Mouse (Mus musculus) erythroblast, adult 5-6 weeks (primary cell): Measurements from ENCODE around the gene Fam173b. TPM values are rescaled to one million over a fixed set of nuclear protein-coding genes. Genes with fewer than 3 reads are reported as not detected.

Experiments used
- ATAC-seq: replicated peaks from 2 replicates; pipeline ENCODE4 v1.8.0; 2016; ENCODE audit warnings: moderate number of reproducible peaks, mild to moderate bottlenecking, moderate TSS enrichment, inconsistent platforms; ENCODE audit not compliant: poor library complexity, low FRiP score, severe bottlenecking
- total RNA-seq, 2 experiments: library from RNA; stranded (forward) in 1 of 2; stranded (reverse) in 1 of 2; fragments of 150-400 nt in 1 of 2; fragments of 200-764, 138-1000 nt in 1 of 2; gene quantifications; 2 replicates each; pipeline versions ENCODE4 v1.2.3 to v1.2.4; 2015 to 2017; ENCODE audit warnings: low replicate concordance in 2 of 2

Fam173b gene
- total RNA-seq, 2 experiments from 2014 or later, result 2.1 to 6.5 TPM

DNA sequence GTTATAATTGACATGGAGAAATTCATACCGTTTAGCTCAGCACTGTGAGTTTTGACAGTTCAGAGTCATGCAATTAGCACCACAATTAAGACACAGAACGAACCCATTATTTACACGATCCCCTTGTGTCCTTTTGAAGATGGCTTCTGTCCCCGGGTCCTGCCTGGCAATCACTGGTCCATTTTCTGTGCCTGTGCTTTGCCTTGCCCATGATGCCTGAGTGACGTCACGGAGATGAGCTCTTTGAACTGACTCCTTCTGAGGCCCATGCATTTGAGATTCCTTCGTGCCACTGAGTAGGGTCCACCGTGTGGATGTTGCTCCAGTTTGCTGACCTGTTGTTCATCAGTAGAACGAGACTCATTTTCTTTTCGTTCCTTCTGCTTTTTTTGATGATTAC, 26.5 kb downstream of the Fam173b start:
- no peak for ATAC-seq

DNA sequence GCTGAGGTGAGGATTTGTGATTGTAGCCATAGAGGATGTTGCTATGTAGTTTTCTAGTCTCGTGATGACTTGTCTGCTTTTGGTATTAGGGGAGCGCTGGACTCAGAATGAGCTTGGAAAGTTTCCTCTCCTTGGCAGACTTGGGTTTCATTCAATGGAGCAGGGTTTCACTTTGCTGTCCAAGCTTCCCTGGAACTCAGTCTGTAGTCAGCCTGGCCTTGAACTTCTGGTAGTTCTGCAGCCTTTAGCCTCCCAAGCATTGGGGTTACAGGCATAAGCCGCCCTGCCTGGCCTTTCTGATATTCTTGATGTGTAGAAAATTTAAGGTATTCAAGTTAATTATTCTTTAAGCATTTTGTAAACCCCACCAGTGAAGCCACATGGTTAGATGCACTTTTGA, 27.9 kb downstream of the Fam173b start:
- no peak for ATAC-seq

DNA sequence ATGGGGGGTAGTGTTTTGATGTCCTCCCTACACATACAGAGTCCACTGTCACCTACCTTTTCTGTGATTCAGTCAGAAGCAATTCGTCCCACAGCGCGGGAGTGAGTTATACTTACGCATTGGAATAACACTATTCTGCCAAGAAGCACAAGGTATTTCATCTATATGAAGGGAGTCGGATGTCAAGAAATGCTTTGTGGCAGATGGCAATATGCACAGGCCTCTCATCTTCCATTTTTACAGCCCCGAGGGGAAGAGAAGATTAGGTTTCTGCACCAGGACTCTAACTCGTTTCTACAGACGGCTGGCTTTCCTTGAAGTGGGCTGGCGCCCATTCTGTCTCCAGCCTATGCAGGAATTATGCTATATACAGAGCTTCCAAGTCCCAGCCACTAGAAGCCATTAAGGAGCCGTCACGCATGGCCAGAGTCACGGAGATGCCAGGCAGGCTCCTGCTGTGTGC, 29.8 kb downstream of the Fam173b start:
- ATAC-seq, result no peak

DNA sequence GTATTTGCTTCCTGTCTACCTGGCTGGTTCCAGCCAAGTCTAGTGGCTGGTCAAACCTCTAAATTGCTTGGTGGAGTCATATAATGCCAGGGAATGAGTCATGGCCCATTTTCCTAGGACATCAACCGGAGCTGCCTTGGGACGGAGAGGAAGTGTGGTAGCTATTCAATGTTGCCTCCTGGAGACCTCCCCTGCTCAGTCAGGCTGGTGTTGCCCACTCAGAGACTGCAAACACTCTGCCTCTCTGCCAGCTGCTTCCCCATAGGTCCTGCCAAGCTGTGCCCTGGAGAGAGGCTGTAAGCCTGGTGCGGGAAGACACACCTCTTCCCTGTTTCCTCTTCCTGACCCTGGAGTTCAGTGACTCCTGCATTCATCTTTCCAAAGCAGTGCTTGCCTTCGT, 30.8 kb downstream of the Fam173b start:
- no peak for ATAC-seq

DNA sequence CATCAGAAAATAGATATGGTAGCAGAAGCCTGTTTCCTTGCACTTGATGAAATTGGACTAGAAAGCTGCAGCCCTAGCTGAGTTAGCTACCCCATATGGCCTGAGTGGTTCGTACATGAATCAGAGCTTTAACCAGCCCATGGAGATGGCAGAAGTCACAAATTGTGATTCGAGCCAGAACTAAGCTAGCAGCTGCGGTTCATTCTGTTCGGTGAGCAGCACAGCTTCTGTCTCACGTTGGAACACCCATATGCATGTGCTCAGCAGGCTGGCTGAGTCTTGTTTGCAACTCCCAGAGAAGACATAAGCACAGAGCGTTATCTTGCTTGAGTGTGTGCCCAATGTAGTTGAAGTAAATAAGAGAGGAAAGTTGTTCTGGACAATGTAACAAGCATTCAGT, 32.9 kb downstream of the Fam173b start:
- ATAC-seq, result no peak

DNA sequence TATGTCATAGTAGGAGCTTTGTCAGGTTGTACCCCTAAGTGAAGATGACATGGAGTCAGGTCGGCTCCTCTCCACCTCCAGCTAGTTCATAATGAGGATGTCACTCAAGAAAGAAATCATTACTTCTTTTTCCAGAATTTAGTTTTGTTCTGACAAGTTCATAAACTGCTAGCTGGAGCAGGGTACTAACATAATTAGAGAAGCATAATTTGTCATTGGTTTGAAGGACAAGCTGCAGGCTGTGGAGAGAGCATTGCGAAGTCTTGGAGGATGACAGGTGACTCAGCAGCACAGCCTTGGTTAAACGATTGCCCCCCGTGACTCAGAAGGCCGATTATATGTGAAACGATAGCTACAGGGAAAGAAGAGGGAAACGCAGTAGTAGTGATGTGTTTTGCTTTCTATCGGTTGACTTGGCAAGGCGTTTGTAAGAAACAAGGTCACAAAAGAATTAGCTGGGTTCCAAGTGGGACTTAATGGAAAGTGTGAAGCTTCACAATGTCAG, 34.5 kb downstream of the Fam173b start:
- ATAC-seq, result no peak

DNA sequence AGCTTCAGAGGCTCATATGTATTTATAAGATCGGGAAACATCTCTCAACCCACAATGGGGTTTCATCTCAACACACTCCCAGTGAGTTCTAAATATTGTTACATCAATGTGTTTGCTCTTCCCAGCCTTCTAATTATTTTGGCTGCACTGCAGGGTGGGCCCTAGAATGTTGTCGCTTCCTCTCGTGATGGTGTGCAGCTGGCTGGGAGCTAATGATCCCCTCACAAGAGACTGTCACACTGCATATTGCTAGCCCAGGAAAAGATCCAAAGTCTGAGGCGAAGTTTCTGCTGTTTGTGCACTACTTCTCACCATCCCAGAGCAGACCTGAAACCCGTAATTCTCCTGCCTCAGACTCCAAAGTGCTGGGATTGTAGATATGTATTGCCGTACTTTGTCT, 45.6 kb downstream of the Fam173b start:
- no peak for ATAC-seq

DNA sequence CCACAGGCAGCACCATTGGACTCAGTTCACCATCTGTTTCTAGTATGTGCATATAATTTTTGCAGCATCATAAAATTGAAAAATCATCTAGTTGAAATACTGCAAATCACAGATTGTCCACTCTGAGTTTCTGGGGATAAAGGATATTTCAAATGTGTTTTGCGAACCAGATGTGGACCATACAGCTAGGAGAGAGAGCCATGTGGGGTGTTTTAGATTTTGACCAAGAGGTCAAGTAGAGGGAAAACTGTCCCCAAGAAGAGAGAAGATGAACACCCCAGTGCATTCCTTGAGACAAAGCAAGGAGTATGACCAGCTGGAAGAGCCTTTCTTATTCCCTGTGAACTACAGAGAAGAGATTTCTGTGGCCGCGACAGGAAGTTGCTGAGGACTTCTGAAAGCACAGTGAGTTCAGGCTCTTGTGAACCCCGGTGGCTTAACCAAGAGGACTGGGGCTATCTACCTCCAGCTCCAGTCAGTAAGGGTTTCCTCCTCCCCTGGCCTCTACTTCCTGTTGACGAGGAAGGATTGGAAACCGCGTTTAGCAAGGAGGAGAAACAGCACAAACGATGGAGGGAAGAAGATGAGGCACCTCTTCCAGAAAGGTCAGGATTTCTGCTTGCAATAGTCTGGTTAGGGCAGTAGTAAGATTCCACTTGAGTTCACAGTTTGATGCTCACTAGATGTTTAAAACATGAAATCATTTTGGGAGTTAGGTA, 46.4 kb downstream of the Fam173b start:
- no peak for ATAC-seq

DNA sequence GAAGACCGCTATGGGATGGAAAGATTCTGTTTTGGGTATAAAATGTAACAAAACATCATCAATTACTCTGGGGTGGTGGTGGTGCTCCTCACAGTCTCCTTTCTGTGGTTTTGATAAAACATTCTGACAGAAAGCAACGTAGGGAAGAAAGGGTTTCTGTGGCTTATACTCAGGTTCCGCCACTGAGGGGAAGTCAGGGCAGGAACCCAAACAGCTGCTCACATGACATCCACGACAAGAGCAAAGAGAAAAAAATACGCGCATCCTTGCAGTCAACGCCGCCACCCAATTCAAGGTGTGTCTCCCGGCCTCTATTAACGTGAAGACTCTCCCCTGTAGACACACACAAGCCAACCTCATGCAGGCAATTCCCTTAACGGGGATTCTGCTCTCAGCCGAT, 48.0 kb downstream of the Fam173b start:
- ATAC-seq, result no peak

DNA sequence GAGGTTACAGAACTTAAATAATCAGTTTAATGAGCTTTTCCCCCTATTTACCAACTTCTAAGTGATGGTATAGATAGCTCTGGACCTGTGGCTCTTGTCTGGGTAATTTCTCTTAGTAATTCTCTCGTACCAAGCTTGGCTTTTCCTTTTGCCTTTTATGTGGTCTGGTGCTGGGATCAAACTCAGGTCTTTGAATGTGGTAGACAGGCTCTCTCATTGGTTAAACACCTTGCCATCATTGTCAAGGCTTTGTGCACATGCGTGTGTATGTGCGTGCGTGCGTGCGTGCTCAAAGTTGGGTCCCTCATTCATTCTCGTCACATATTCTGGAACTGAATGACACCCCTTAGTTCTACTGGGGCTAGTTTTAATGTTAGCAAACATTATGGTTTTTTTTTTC, 49.2 kb downstream of the Fam173b start:
- no peak for ATAC-seq

DNA sequence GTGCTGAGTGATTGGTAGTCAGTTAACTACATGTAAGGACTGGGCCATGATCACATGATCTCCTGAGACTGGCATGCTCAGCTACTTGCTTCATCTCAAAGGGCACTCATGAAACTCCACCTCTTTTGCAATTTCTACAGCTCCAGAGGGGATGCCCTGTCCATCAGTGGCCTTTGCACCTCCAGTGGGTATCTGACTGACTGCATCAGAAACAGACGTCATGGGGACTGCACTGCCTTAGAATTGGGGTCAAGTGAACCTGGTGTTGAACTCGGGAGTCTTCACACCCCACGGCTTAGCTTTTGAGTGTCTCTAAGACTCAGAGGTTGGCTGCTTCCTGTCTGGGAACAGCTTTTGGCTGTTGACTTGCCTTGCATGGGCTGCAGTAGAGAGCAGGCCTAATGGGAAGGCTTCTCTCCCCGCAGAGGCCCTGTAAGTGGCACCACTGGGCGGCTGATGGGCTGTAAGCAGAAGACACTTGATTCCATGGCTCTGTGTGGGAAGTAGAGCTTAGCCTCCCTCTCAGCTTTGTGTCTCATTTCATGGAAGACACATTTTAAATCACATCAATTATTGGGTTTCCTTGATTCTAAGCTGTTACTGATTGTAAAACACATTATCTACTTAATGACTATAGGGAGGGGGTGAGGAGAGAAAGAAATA, 58.6 kb downstream of the Fam173b start:
- no peak for ATAC-seq

DNA sequence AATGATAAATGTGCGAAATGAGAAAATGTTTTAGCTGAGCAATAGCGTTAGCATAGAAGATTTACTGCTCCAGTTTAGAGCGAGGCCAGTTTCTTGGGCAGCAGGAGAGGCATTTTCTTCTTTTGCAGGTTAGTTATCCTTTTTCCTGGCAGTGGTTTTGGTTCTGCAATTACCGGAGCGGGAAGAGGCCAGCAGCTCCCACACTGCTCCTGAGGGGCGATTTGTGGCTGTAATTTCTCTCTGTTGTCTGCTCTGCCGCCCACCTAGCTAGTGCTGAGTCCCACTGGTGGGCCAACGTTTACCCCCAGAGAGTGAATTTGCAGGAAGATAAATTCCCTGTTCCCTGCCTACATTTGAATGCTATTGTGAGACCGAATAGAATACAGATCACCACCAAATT, 59.2 kb downstream of the Fam173b start:
- no peak for ATAC-seq

DNA sequence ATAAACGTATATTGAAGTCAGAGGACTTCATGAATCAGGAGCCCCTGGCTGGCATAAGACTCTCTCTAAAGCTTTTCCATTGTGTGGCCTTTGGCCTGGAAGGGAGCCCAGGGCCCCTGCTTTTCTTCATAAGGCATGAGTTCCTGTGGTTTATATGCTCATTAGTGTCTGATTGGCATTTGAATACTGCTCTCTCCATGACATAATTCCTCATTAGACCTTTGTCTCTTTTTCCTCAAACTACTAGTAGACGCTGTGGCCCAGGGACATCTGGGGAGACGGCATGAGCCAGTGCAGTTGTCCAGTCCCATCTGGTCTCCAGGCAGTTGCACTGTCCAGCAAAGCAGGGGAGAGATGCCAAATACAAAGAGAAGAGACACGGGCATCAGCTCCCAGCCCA, 60.1 kb downstream of the Fam173b start:
- ATAC-seq, result no peak

DNA sequence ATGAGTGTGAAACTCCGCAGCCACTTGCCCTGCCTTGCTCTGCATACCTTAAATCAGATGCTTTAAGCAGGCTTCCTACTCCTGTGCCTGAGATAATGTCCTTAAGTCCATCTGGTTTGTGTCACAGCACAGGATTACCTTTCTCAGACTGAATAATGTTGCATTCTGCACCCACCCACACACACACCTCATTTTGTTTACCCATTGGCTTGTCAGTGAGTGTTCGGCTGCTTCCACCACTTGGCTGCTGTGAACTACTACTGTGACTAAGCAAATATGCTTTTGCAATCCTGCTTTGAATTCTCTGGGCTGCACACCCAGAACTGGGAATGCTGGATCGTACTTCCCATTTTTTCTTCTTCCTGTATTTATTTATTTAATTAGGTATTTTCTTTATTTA, 61.4 kb downstream of the Fam173b start:
- ATAC-seq, result no peak

Other genes with a start within 250 kb of the Fam173b start
- 0.58 and 1.0 TPM in 2 replicates for gene Ankrd33b, start 234.1 kb upstream of the Fam173b start, total RNA-seq (2015; ENCODE audit: low replicate concordance)
- gene Ankrd33b, start 234.1 kb upstream of the Fam173b start, total RNA-seq (2017; ENCODE audit: low replicate concordance), result 1.1 and 2.3 TPM in 2 replicates
- gene Ropn1l, start 148.1 kb upstream of the Fam173b start, total RNA-seq (2015; ENCODE audit: low replicate concordance), result not detected in 2 replicates
- 2.1 TPM in 1 of 2 replicates, not detected in the other for gene Ropn1l, start 148.1 kb upstream of the Fam173b start, total RNA-seq (2017; ENCODE audit: low replicate concordance)
- gene March6, start 70.8 kb upstream of the Fam173b start, total RNA-seq (2015; ENCODE audit: low replicate concordance), result 32.1 and 35.5 TPM in 2 replicates
- 54.5 and 59.6 TPM in 2 replicates for gene March6, start 70.8 kb upstream of the Fam173b start, total RNA-seq (2017; ENCODE audit: low replicate concordance)
- 2.3 TPM in 1 of 2 replicates, not detected in the other for gene Cmbl, start 36.5 kb upstream of the Fam173b start, total RNA-seq (2015; ENCODE audit: low replicate concordance)
- gene Cmbl, start 36.5 kb upstream of the Fam173b start, total RNA-seq (2017; ENCODE audit: low replicate concordance), result 3.5 and 6.5 TPM in 2 replicates
- 78.2 and 109 TPM in 2 replicates for gene Cct5, start within 50 bp of the Fam173b start, total RNA-seq (2015; ENCODE audit: low replicate concordance)
- 91.2 and 109 TPM in 2 replicates for gene Cct5, start within 50 bp of the Fam173b start, total RNA-seq (2017; ENCODE audit: low replicate concordance)